Mouse (Mus musculus) intestine, postnatal 0 days (tissue): ENCODE results near the gene Cfap46. TPM values are rescaled to one million over a fixed set of nuclear protein-coding genes. Genes with fewer than 3 reads are reported as not detected.
A peak's percentile ranks its signal among the peaks of the same experiment; 100 is the strongest.

Experiments used
- ATAC-seq: fragments of 200-750 bp; cut with Nextera tagmentation; 2 replicates; pipeline ENCODE4 v1.8.0; 2017; ENCODE audit warnings: mild to moderate bottlenecking, moderate TSS enrichment, moderate library complexity
- H3K27ac ChIP-seq: fragments of 300-500 bp; sonication (generic); 2 replicates; pipeline ENCODE4 v1.5.1; 2014; ENCODE audit warnings: mild to moderate bottlenecking, low read depth, low read length, moderate library complexity
- H3K27me3 ChIP-seq: fragments of 300-500 bp; sonication (generic); replicated peaks from 2 replicates; pipeline ENCODE4 v1.6.1; 2014; ENCODE audit warnings: low read length, mixed read lengths; ENCODE audit not compliant: control insufficient read depth, insufficient read depth
- H3K36me3 ChIP-seq: fragments of 300-500 bp; sonication (generic); 2 replicates; pipeline ENCODE4 v1.6.1; 2014; ENCODE audit warnings: mild to moderate bottlenecking, moderate library complexity; ENCODE audit not compliant: control insufficient read depth, insufficient read depth
- H3K4me1 ChIP-seq: fragments of 300-500 bp; sonication (generic); replicated peaks from 2 replicates; pipeline ENCODE4 v1.6.1; 2014; ENCODE audit warnings: antibody characterized with exemption, low read length, mixed read lengths; ENCODE audit not compliant: control insufficient read depth, insufficient read depth
- H3K4me2 ChIP-seq: fragments of 300-500 bp; sonication (generic); replicated peaks from 2 replicates; pipeline ENCODE4 v1.6.1; 2014; ENCODE audit warnings: low read depth, mild to moderate bottlenecking, moderate library complexity
- H3K4me3 ChIP-seq: fragments of 300-500 bp; sonication (generic); 2 replicates; pipeline ENCODE4 v1.5.1; 2014; ENCODE audit warnings: low read depth, low read length
- H3K9ac ChIP-seq: fragments of 300-500 bp; sonication (generic); 2 replicates; pipeline ENCODE4 v1.6.1; 2014; ENCODE audit warnings: mild to moderate bottlenecking, low read depth, low read length
- H3K9me3 ChIP-seq: fragments of 300-500 bp; sonication (generic); 2 replicates; pipeline ENCODE4 v1.6.1; 2016; ENCODE audit warnings: mixed run types; ENCODE audit not compliant: control insufficient read depth
- CTCF ChIP-seq: sonication (generic); IDR thresholded peaks from 2 replicates; pipeline ENCODE4 v1.5.1; 2016; ENCODE audit warnings: low read depth, mild to moderate bottlenecking, control low read depth, antibody characterized with exemption, moderate library complexity
- WGBS: fragments of 180-500 bp; shearing (Covaris S2); extraction: QIAGEN DNeasy Blood & Tissue Kit; methylation state at CpG from one replicate; pipeline ENCODE4 v1.1.7; 2014; 5-methylcytosine and 5-hydroxymethylcytosine counted together
- polyA plus RNA-seq: library from polyadenylated mRNA; unstranded; fragments of >200 nt; fragmentation: Nextera tagmentation; extraction: Ambion mirVana; gene quantifications from 2 replicates; pipeline ENCODE4 v1.2.1, GENCODE M21; 2015

Cfap46 gene
- polyA plus RNA-seq, 1 experiment from 2014 or later, result not detected

- no peaks in the 10 kb centered on the region for H3K9me3 ChIP-seq
- H3K27ac ChIP-seq, result no peak overlapping the region
- 75% methylated on average over 8 of the region's 8 CpGs for WGBS
- ATAC-seq, result no peak
- no peaks in the 10 kb centered on the region for H3K36me3 ChIP-seq
- no peak for TF ChIP-seq CTCF
- no peaks in the 10 kb centered on the region for H3K27me3 ChIP-seq
- H3K4me3 ChIP-seq, result no peak overlapping the region
- no peak overlapping the region for H3K9ac ChIP-seq
- H3K4me1 ChIP-seq, result no peaks in the 10 kb centered on the region
- H3K4me2 ChIP-seq, result no peak overlapping the region
Measured at GRCm38 (mm10) chr7:139717781-139718180, 34.2 kb upstream of the Cfap46 start.

DNA sequence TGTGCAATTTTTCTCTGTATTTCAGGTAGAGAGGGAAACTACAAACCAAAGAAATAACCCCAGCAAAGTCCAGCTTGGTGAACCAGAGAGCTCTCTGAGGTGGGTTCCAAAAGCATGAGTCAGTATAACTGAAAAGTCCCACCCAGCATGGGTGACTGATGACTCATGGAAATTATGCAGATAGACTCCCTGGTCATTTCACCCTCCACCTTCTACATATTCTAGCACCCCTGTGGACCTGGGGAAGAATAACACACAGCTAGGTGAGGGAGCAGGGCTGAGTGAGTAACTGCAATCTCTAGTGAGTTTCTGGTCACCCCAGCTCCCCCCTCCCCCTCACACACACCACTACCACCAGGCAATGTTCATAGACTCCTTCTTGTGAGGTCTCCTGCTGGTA is 28.2 kb upstream of the Cfap46 start:
- H3K4me1 ChIP-seq, result no peaks in the 10 kb centered on the region
- no peaks in the 10 kb centered on the region for H3K27me3 ChIP-seq
- H3K4me2 ChIP-seq, result no peak overlapping the region
- ATAC-seq, result no peak
- no peak overlapping the region for H3K9ac ChIP-seq
- no peaks in the 10 kb centered on the region for H3K36me3 ChIP-seq
- H3K27ac ChIP-seq, result no peak overlapping the region
- no peaks in the 10 kb centered on the region for H3K9me3 ChIP-seq
- H3K4me3 ChIP-seq, result no peak overlapping the region
- TF ChIP-seq CTCF, result no peak

DNA sequence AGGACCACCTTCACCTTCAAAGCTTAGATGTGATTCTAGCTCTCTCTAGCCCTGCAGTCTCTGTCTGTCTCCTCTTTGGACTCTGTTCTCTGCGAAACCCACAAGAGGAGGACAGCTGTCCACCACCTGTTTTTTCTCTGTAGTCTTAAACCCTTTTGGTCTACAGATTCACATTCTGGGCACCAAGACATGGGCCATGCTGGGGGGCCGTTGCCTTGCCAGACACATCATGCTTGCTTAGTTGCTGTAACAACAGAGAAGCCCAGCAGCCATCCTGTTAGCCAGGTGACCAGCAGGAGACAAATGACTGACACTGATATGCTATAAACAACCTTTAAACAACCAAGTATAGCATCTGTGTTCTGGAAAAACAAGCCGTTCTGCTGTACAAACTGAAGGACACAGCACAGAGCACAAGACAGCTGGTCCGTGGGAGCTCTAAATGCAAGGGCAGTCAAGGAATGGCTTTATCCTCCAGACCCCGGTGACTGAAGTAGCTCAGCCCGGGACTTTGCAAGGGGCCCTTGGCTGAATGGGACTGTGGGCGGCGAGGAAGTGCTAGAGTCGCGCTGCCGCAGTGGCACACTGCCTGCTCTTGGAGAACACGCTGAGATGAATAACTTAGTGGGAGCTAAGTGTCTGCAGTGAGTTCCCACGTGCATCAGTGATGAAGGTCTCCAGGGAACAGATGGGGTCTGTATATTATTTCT is 22.9 kb upstream of the Cfap46 start:
- H3K27me3 ChIP-seq, result no peaks in the 10 kb centered on the region
- TF ChIP-seq CTCF, result no peak
- no peak overlapping the region for H3K4me3 ChIP-seq
- H3K27ac ChIP-seq, result no peak overlapping the region
- 36% methylated on average over 13 of the region's 13 CpGs for WGBS
- H3K4me2 ChIP-seq, result no peak overlapping the region
- no peak overlapping the region for H3K9ac ChIP-seq
- no peak for ATAC-seq
- no peaks in the 10 kb centered on the region for H3K9me3 ChIP-seq
- H3K4me1 ChIP-seq, result no peaks in the 10 kb centered on the region
- H3K36me3 ChIP-seq, result no peaks in the 10 kb centered on the region

DNA sequence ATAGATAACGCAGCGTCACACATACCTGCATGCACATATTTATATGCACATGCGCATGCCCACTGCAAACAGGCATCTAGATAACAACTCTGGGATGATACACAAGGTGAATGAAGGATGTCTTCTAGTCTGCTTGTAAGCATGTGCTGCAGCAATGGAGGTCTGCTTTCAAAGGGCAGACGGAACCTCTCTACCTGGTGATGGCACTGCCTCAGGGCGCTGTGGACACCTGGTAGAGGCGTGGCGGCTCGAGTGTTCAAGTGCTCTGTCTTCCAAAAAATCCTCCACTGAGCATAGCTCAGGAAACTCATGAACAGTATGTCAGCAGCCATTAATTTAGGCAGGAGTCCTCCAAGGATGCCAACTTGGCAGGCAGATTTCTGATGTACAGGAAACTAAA is 22.2 kb upstream of the Cfap46 start:
- no peak for ATAC-seq
- Histone ChIP-seq H3K9me3 (no peaks in the 10 kb centered on the region), H3K4me2 (no peak overlapping the region), H3K36me3 (no peaks in the 10 kb centered on the region), H3K27me3 (no peaks in the 10 kb centered on the region), H3K27ac (no peak overlapping the region), H3K4me3 (no peak overlapping the region), H3K4me1 (no peaks in the 10 kb centered on the region), H3K9ac (no peak overlapping the region)
- TF ChIP-seq CTCF, result no peak
- 89% methylated on average over 8 of the region's 8 CpGs for WGBS

- Histone ChIP-seq H3K4me3 (no peak overlapping the region), H3K4me2 (no peak overlapping the region), H3K27ac (no peak overlapping the region), H3K9me3 (no peaks in the 10 kb centered on the region), H3K36me3 (no peaks in the 10 kb centered on the region), H3K4me1 (no peaks in the 10 kb centered on the region), H3K9ac (no peak overlapping the region), H3K27me3 (no peaks in the 10 kb centered on the region)
- no peak for ATAC-seq
- 65% methylated on average over 4 of the region's 4 CpGs for WGBS
- TF ChIP-seq CTCF, result no peak
Measured at GRCm38 (mm10) chr7:139705081-139705480, 21.5 kb upstream of the Cfap46 start.

- no peak overlapping the region for H3K4me3 ChIP-seq
- TF ChIP-seq CTCF, result no peak
- peak overlapping the region; percentile 32; the same call in 1 of the 2 replicates for H3K4me2 ChIP-seq
- H3K9ac ChIP-seq, result no peak overlapping the region
- no peak overlapping the region for H3K27ac ChIP-seq
- no peaks in the 10 kb centered on the region for H3K27me3 ChIP-seq
- 4% methylated on average over 2 of the region's 2 CpGs for WGBS
- ATAC-seq, result no peak
- H3K4me1 ChIP-seq, result no peaks in the 10 kb centered on the region
- H3K36me3 ChIP-seq, result no peaks in the 10 kb centered on the region
- no peaks in the 10 kb centered on the region for H3K9me3 ChIP-seq
Measured at GRCm38 (mm10) chr7:139703826-139704199, 20.2 kb upstream of the Cfap46 start.
